Mouse (Mus musculus): ENCODE measurements around the gene Nebl.

Gene Nebl

DNA sequence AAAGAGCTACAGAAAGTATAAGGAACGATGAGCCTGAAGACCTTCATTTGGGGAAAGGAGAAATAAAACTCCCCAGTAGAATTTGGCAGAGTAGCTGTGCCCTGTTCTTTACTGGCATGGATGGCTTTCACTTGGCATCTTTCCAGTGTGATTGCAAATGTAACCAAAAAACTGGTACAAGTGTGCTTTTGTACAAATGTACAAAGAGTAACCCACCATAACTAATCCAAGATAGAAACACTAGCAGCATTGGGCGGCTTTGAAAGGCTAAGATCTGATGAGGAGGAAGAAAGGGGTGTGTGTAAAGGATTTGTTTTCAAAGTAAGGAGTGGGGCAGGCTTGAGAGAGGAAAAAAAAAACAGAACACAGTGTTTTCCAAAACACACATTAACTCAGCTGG lies 21.2 kb downstream of the Nebl start:
- DNase-seq (ENCODE audit: low read depth, low spot score) = no peak

DNA sequence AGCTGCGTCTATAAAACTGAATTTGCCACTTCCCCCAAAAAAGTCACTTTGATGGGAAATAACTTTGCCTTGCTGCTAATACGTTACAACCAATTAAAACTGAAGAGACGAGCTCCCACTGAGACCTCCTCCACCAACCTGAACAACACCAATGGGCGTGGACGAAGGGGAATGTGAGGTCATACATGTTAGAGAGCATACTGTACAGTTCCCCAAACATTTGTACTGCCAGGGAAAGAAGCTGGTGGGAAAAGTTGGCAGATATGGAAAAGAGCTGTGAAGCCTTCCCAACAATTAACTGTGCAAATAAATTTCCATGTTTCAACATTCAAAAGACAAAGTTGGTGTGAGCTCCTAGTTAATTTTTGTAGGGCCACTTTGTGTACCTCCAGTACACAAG lies 25.3 kb downstream of the Nebl start:
- DNase-seq (ENCODE audit: low read depth, low spot score) = no peak

DNA sequence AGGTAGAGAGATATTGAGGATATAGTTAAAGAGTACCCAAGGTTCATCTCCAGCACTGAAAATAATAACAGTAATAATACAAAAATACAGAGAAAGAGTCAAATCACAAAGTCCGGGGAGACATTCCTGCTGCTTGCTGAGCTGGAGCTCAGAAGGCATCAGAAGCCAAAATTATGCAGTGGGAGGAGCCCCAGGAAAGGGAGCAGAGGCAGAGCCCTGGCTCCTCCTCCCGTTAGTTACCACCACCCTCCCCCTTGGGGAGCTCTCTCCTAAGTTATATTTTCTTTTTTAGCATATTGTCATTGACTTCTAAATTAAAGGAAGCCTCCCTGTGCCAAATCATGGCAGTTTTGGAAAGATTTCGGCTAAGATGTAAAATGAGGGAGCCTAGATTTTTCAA lies 25.8 kb downstream of the Nebl start:
- DNase-seq (ENCODE audit: low read depth, low spot score) = no peak

DNA sequence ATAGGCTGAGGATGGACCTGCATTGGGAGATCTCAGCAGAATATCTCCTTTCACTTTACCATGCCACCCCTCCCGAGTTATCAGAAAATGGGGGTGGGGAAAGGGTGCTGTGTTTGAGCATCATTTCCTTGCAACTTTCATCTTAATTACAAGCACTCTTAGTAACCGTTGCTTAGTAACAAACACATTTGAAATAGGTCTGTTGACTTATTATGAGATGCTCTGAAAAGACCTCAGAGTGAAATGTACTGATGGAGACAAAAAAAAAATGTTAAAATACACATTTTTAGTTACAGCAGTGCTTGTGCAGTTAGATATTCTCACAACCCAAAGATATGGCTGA lies 28.1 kb downstream of the Nebl start:
- peak; percentile 82 for DNase-seq (ENCODE audit: low read depth, low spot score)

DNA sequence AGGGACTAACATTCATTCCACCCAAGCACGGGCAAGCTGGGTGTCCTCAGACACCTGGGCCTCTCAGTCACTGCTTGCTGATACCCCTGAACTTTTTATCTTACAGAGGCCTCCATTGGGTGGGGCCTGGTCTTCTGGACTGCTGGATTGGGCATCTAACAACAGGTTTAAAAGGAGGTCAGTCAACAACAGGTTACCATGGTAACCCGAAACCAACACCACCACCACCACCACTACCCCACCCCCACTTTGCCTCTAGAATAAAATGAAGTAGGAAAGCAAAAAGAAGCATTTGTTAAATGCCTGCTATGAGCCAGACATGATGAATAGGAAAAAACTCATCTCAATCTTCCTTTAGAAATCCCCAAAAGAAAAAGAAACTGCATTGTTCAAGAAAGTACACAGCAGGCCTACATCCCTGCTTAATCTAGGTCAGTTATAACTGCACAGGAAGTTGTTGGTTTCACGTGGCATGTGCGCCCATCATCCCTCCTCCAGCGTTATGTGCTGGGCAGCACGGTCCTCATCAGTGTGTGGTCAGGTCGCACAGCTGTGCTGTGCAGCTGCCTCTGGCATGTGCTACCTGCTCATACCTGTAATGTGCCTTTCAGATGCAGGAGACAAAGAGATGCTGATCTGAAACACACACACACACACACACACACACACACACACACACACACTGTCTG lies 28.6 kb downstream of the Nebl start:
- DNase-seq (ENCODE audit: low read depth, low spot score) = peak; percentile 79

DNA sequence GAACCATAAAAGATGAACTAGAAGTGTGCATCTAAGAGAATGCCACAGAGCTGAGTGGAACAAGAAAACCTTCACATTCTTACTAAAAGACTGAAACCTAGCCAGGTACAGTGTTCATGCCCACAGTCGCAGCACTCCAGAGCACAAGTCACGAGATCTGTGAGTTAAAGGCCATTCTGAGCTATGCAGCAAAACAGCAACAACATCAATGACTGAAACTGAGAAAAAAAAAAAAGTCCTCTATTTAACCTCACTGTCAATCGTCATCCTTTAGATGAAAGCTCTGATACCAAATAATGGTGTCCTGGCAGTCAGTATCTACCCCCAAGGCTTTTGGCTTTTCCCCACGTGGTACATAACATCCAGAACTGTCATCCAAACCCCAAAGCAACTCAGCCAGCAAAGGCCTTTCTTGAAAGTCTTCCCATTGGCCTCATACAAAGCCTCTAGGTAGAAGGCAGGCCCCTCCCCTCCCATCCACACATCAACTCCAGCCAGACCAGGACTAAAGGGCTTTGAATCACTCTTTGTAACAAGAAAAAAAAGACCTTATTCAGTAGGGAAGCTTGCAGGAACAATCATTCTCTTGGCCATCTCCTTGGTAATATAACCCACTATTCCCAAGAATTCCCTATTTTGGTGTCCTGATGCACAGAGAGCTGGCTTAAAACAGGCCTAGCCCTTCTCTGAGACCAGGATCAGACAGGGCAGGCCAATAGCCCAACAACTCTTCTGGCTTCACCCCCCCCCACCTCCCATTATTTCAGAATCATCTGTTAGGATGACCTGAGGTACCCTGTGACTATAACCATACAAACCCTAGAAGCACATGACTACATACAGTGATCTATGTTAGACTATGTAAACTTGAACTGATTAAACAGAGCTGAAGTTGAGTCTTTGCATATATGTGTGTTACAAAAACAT lies 32.8 kb downstream of the Nebl start:
- DNase-seq (ENCODE audit: low read depth, low spot score) = peak; percentile 55

DNA sequence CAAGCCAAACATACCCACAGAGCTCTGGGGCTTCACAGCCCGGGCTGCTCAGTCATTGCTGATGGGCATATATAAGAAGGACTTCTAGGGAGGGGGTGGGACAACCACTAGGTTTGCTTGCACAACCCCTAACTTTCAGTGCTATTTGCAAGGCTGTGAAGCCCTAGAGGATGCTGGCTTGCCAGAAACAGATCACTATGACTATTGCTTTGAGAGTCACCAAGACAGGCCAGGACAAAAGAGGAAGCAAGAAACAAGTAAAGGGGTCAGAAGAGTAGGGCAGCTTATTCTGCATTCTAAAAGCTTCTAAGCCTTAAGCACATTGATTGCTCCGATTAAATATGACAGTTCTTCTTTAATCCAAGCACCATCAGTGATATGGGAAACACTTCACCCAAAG lies 38.3 kb downstream of the Nebl start:
- DNase-seq (ENCODE audit: low read depth, low spot score) = no peak

DNA sequence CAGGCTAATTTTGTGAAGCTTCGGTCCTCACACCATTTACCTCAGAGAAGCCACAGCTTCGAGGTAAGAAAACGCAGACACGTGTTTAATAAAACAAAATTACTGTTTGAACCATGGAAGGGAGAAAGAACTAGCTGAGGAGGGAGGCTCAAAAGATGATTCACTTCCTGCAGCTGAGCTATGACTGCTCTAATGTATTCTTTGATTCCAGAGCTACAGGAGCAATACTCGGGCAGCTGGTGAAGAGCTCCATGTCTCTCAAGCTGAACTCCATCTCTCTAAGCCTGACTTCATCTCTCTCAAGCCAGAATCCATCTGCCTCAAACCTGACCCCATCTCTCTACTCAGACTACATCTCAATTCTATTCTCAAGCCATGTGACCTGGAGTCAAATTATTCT lies 41.0 kb downstream of the Nebl start:
- no peak for DNase-seq (ENCODE audit: low read depth, low spot score)

DNA sequence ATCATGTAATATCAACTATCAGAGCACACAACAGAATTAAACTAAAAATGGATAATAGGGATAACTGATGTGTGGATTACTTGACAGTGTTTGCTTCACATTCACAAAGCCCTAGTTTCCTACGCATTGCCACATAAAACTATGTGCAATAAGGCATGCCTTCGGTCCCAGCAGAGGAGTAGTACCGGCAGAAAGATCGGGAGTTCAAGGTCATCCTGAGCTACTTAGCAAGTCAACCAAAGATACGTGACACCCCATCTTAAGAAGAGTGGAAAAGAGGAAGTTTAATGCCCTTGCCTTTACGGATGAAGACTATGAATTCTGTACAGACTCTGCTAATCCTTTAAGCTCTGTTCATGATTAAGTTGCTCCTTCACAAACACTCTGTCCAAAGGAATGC lies 44.1 kb downstream of the Nebl start:
- no peak for DNase-seq (ENCODE audit: low read depth, low spot score)

DNA sequence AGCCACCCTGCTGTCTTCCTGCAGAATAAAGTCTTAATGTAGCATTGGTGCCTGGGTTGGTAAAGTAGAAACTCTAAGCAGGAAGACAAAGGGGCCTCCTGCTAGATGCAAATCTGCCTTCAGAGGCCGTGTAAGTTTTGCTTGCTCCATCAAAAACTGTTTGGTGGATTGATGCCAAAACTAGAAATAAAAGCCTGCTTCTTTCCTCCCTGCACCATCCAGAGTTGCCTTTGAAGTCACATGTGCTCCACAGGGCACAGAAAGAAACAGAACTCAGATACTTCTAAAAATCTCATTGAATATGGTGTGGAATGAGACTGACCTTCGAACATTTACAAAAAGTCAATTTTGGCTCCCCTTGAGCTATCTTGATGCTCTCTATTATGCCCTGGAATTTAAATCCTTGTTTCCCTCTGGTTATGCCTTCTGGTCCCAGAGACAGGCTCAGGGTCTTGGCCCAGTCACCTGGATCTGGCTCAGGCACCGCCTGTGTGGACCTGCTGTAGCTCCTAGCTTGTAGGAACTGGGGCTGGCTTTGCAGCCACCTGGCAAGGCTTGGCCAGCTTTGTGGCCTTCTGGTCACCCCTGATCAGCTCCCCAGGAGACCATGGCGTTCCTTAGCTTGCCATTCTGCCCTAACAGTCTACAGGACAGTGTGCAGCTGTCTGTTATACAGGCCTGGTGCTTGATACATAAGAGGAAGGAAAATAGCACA lies 47.8 kb downstream of the Nebl start:
- DNase-seq (ENCODE audit: low read depth, low spot score) = peak; percentile 12

DNA sequence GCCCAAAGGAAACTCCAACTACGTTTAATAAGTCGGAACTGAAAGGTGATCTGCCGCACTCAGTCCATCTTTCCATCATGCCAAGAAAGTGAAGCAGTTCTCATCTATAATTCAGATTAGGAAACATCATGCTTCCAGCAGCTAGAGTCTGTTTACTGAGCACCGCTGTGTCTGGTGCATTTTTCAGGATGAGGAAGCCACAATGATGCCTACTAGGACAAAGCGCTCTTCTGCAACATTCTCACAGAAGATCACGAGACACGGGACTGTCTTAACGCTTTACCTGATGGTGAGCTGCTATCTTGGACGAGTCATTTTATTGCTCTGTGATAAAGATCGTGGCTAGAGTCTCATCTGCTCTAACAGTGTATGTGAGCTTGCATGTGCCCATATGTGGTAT lies 59.1 kb downstream of the Nebl start:
- DNase-seq (ENCODE audit: low read depth, low spot score) = peak; percentile 29

DNA sequence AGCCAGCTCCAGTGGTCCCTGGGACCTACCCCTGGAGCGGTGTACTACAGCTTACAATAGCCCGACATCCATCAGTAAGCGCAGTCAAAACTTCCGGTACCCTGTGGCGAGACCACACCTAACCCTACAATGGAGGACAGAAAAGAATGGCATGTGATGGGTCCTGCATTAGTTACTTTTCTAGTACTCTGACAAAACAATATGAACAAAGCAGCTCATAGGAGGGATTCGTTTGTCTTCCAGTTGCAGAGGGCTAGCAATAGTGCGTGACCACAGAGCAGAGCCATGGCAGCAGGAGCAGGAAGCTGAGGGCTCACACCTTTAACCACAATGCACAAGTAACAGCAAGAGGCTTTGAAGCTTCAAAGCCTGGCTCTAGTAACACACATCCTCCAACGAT lies 59.7 kb downstream of the Nebl start:
- DNase-seq (ENCODE audit: low read depth, low spot score) = peak; percentile 87

DNA sequence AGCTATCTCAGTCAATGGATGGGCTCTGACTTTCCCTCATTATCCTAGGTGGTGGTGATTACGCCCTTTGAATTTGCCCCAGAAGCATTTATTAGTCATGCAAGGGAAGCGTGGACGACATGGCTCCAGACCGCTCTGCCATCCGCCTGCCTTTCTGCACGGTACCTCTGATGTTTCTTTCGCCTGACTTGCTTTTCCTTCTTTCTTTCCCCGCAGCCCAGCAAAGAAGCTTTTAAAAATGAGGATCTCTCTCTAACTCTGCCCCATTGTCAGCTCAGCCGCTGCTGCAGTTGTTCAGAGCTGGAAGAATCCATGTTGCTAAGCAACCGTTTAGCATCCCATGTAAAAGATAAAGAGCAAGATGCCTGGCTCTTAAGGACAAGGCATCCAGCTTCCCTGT lies 61.3 kb downstream of the Nebl start:
- DNase-seq (ENCODE audit: low read depth, low spot score) = no peak

DNA sequence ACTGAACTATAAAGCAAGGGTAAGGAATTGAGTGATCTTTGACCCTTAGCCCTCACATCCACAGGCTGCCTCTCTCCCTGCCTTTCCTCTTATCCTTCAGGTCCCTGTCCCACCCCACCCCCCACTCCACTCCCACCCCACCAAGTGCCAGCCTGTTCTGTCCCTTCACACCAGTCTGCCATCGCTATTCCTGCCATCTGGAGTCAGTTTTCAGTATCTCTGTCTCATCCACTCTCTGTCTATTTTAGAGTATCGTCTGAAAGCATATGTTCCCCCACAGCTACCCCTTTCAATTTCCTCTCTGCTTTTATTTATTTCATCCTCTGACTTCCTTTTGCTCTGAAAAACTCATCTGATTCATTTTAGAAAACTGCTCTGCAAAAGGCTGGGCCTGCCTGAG lies 62.3 kb downstream of the Nebl start:
- no peak for DNase-seq (ENCODE audit: low read depth, low spot score)

DNA sequence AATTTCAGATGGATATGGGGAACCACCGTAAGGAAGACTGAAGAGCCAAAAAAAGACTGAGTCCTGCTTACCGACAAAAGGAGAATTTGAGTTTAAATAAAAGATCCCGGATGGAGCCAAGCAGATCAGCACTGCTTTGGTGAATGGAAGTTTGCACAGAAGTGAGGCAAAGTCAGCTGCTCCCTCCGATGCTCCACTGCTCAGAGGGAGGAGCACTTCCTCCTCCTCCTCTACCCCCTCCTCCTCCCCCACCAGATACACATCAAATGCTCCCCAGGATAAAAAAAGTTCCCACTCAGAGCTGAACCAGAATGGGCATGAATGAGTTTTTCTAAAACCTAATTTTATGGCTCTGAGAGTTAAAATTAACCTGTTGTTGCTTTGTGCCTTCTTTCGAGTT lies 73.1 kb downstream of the Nebl start:
- no peak for DNase-seq (ENCODE audit: low read depth, low spot score)

DNA sequence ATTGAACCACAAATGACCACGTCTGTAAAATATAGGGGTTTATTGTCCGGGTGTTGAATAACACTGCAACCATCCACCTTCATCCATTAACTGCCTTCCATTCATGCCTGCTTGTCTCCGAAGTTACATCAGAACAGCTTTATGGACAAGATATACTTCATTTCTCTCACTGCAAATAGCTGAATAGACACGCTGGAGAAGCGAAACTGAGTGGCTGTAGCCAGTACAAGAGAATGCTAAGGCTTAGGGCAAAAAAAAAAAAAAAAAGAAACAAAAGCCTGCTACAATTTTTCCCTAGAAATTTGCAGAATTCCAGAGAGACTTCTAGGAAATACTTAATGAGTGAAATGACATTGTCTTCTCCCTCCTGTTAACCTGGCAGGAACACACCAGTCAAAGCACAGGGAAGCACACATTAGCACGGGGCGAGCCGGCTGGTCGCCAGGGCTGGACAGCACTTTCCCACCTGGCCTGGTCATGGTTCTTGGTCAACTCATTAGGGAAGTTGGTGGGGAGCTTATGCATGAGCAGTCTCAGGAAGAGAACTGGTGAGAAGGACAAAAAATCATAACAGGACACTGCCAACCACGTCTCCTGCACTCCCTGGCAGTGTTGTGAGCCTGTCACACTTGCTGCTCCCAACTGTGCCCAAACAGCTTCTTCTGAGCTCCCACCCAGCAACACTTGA lies 81.0 kb downstream of the Nebl start:
- DNase-seq (ENCODE audit: low read depth, low spot score) = no peak

DNA sequence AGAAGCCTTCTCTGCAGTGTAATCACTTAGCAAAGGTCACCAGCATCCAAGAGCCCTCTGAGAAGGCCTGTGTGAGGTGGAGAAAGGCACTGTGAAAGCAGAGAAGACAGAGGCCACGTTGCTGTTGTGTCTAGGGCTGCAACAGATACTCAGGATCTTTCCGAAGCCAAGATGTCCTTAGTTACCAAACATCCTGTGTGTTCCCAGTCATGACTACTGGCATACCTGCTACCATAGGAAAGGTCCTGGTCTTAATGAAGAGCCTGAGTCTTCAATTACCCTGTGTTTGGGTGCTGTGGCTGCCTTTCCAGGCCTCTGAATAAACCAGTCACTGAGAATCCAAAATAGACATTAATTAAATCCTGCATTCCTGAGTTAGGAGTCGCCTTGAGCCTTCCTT lies 81.5 kb downstream of the Nebl start:
- no peak for DNase-seq (ENCODE audit: low read depth, low spot score)

DNA sequence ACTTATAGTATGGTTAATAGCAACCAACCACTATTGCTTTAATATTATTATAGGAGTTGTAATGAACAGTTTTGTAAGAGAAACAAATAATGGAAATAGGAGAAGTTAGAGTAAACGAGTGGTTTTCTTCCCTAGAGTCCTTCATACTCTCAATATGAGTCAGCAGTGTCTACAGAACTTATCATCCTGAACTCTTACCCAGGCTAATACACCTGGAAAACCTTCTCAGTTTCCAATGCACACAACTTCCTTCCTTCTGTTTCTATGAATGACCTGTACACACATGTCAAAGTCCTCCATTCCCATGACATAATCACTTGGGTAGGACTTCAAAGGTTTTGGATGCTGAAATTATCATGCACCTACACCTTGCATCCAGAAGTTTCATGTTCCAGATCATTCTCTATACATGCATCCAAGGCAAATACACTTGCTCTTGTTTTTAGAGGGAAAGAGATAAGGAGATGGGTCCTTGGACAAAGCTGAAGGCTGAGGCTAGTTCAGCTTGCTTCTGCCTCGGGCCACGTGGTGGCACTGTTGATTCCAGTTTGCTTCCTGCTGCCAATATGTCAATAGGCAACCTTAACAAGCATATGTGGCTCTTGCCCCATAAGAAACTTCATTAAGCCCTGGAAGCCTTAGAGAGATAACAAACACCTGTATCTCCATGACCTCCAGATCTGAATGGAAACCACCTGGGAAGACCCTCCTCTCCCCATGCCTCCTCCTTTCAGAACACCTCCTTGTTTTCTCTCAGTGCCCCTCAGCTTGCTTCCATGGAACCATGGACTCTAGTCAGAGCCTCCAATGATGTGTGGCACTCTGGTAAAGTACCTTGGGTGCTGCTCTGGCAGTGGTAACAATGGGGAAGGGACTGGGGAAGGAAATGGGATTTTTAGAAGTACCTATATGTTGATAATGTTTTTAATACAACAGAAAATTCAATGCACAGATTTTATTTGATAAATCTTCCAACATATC lies 86.7 kb downstream of the Nebl start:
- DNase-seq (ENCODE audit: low read depth, low spot score) = peak; percentile 65

DNA sequence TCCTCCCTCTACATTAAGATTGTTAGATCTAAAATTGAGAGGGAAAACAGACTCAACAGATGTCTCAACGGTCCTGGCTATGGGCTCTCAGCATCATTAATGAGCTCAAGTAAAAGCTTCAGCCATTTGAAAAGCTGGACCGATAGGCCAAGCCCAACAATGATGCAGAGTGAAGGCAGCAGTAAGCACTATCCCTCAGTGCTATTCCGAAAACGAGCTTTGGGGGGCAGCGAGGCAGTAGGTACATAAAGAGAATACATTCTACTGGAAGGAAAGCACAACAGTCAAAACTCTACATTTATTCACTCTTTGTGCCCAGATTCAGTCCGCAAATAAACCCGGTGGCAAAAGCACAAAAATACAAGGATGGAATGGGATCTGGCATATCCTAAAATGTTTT lies 87.4 kb downstream of the Nebl start:
- no peak for DNase-seq (ENCODE audit: low read depth, low spot score)

DNA sequence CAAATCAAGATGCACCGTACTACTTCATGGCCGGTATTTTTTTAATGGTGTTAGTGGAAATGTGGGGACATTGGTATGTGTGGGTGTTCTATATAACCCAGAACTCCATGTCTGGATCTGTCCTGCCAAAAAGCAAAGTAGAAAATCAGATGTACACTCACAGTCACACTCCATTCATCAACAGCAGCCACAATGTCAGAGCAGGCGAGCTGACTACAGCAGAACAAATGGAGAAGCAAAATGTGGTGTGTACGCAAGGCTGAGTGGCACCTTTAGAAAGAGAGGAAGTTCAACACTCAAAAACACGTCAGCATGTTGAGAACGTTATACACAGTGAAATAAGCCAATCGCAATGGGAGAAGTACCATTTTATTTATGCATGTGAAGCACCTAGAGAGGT lies 88.5 kb downstream of the Nebl start:
- DNase-seq (ENCODE audit: low read depth, low spot score) = no peak

DNA sequence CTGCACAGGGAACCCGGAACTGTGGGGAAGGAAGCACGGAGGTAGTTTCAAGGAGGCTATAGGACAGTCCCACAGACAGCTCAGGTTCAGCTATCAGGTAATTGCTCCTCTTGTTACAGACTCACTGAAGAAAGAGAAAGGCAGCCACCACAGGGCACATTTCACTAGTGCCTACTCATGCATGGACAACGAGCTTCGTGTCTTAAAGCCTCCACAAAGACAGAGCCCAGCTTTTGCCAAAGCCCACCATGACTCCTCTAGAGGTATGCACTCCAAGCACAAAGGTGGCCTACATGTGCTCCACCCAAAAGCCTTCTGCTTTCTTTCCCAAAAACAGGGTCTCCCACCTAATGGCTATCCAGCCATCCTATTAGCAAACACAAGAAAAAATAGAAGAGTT lies 90.4 kb downstream of the Nebl start:
- no peak for DNase-seq (ENCODE audit: low read depth, low spot score)

All from CD4-positive helper T cell, adult 2 months (primary cell).